Mouse (Mus musculus): ENCODE data around the gene Vps45. TPM values are rescaled to one million over a fixed set of nuclear protein-coding genes. Genes with fewer than 3 reads are reported as not detected.

Vps45 gene
- polyA plus RNA-seq (2012; rRNA removed; ENCODE audit: low replicate concordance): 4.3 and 7.9 TPM in 2 replicates

GRCm38 (mm10) chr3:96058231-96058896, at the start of gene Vps45:
Vps45 (minus strand) TSS chr3:96058466.

DNA sequence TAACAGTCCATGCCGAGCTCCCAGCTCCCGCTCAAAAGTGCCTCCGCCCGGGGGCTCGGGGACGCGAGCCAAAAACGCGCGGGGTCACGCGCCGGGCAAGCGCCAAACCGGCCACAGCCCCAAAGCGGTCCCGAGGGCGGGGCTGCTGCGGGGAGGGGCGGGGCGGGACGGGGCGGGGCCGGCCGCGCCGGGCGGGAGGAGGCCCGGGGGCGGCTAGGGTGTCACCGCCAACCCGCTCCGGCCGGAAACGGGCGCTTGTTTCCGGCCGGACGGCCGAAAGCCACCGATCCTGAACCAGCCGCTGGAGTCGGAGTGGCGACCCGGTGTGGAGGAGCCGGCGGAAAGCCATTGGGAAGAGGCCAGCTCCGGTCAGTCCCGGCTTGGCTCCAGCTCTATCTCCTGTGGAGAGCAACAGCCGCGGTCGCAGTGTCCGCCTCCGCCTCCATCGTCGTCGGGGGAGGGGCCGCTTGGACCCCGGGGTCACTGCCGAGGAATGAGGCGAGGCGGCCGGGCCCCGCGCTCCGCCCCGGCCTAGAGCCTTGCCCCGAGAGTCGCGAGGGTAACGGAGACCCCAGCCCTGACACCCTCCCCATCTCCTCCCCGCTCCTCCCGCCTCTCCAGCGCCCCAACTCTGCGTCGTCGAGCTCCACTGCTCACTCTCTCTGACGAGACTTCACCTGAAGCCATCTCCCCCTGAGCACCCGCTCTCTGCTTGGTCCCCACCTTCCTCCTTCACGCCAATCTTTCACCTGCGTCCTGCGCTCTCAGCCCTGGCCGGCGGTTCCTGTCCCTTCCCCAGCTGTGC, 46.2 kb upstream of the Vps45 start, which contains the start of gene Otud7b:
Gene Otud7b, plus strand, starts transcription at position 267 of the 805 bp plus-strand sequence.

DNA sequence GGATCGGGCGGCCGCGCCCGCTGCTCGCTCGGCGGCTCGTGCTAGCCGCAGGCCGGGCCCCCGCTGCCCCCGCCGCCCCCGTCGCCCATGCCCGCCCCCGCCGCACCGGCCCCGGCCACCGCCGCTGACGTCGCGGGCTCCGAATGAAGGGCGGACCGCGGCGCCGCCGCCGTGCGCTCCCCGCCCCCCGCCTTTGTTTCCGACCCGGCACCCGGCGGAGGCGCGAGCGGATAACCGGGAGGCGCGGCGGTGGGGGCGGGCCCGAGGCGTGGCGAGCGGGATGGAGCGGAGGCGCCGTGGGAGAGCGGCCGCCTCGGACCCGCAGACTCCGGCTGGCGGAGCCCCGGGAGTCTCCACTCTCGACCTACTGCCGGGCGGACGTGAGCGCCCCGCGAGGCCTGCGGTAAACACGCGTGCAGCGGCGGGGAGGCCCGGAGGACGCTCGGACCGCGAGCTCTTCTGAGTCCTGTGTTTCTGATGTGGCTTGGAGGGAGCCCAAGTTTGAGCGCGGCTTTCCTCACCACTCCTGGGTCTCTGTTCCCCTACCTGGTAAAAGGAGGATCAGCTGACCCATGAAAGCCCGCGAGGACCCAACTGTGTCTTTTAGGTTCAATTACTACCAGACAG, 62.4 kb downstream of the Vps45 start, which contains the start of gene Plekho1:
Gene Plekho1, minus strand, starts transcription at position 200 of the 627 bp plus-strand sequence.

Other genes with a start within 250 kb of the Vps45 start
- gene Rprd2, start 239.6 kb downstream of the Vps45 start, polyA plus RNA-seq (2012; rRNA removed; ENCODE audit: low replicate concordance): 9.7 and 14.1 TPM in 2 replicates
- 6.4 and 21.3 TPM in 2 replicates for gene Prpf3, start 202.6 kb downstream of the Vps45 start, polyA plus RNA-seq (2012; rRNA removed; ENCODE audit: low replicate concordance)
- 33.0 and 52.1 TPM in 2 replicates for gene Mrps21, start 186.9 kb downstream of the Vps45 start, polyA plus RNA-seq (2012; rRNA removed; ENCODE audit: low replicate concordance)
- 3.5 and 6.0 TPM in 2 replicates for gene Ciart, start 176.2 kb downstream of the Vps45 start, polyA plus RNA-seq (2012; rRNA removed; ENCODE audit: low replicate concordance)
- gene BC028528, start 166.5 kb downstream of the Vps45 start, polyA plus RNA-seq (2012; rRNA removed; ENCODE audit: low replicate concordance): 7.6 and 27.9 TPM in 2 replicates
- 141 and 158 TPM in 2 replicates for gene Aph1a, start 164.5 kb downstream of the Vps45 start, polyA plus RNA-seq (2012; rRNA removed; ENCODE audit: low replicate concordance)
- gene Car14, start 153.8 kb downstream of the Vps45 start, polyA plus RNA-seq (2012; rRNA removed; ENCODE audit: low replicate concordance): 0.67 and 18.1 TPM in 2 replicates
- gene Anp32e, start 129.2 kb downstream of the Vps45 start, polyA plus RNA-seq (2012; rRNA removed; ENCODE audit: low replicate concordance): 8.2 and 8.7 TPM in 2 replicates
- 53.2 and 72.6 TPM in 2 replicates for gene Plekho1, start 62.5 kb downstream of the Vps45 start, polyA plus RNA-seq (2012; rRNA removed; ENCODE audit: low replicate concordance)
- 10.1 and 22.4 TPM in 2 replicates for gene Otud7b, start 46.1 kb upstream of the Vps45 start, polyA plus RNA-seq (2012; rRNA removed; ENCODE audit: low replicate concordance)
- 10.8 and 22.4 TPM in 2 replicates for gene Mtmr11, start 103.5 kb upstream of the Vps45 start, polyA plus RNA-seq (2012; rRNA removed; ENCODE audit: low replicate concordance)
- gene Sf3b4, start 113.9 kb upstream of the Vps45 start, polyA plus RNA-seq (2012; rRNA removed; ENCODE audit: low replicate concordance): 64.9 and 128 TPM in 2 replicates
- gene Sv2a, start 122.7 kb upstream of the Vps45 start, polyA plus RNA-seq (2012; rRNA removed; ENCODE audit: low replicate concordance): 1.4 and 1.5 TPM in 2 replicates
- gene Bola1, start 161.2 kb upstream of the Vps45 start, polyA plus RNA-seq (2012; rRNA removed; ENCODE audit: low replicate concordance): 36.4 and 85.0 TPM in 2 replicates
- 3.1 TPM in 1 of 2 replicates, not detected in the other for gene Hist2h2ab, start 161.4 kb upstream of the Vps45 start, polyA plus RNA-seq (2012; rRNA removed; ENCODE audit: low replicate concordance)
- 2.5 and 23.4 TPM in 2 replicates for gene Hist2h2ac, start 162.4 kb upstream of the Vps45 start, polyA plus RNA-seq (2012; rRNA removed; ENCODE audit: low replicate concordance)
- gene Hist2h2be, start 162.7 kb upstream of the Vps45 start, polyA plus RNA-seq (2012; rRNA removed; ENCODE audit: low replicate concordance): 4.8 and 7.8 TPM in 2 replicates
- gene Hist2h3c2, start 180.7 kb upstream of the Vps45 start, polyA plus RNA-seq (2012; rRNA removed; ENCODE audit: low replicate concordance): 25.1 and 89.4 TPM in 2 replicates
- gene Hist2h2aa2, start 181.8 kb upstream of the Vps45 start, polyA plus RNA-seq (2012; rRNA removed; ENCODE audit: low replicate concordance): 28.8 and 350 TPM in 2 replicates
- 270 and 607 TPM in 2 replicates for gene Hist2h2aa1, start 187.0 kb upstream of the Vps45 start, polyA plus RNA-seq (2012; rRNA removed; ENCODE audit: low replicate concordance)
- gene Hist2h3c1, start 188.2 kb upstream of the Vps45 start, polyA plus RNA-seq (2012; rRNA removed; ENCODE audit: low replicate concordance): not detected in 2 replicates
- 2.7 and 10.1 TPM in 2 replicates for gene Hist2h4, start 204.8 kb upstream of the Vps45 start, polyA plus RNA-seq (2012; rRNA removed; ENCODE audit: low replicate concordance)
- 20.1 and 116 TPM in 2 replicates for gene Hist2h3b, start 210.2 kb upstream of the Vps45 start, polyA plus RNA-seq (2012; rRNA removed; ENCODE audit: low replicate concordance)
- 1.1 and 3.8 TPM in 2 replicates for gene Hist2h2bb, start 211.3 kb upstream of the Vps45 start, polyA plus RNA-seq (2012; rRNA removed; ENCODE audit: low replicate concordance)
- gene Fcgr1, start 235.5 kb upstream of the Vps45 start, polyA plus RNA-seq (2012; rRNA removed; ENCODE audit: low replicate concordance): 4.5 and 11.6 TPM in 2 replicates